ENCODE assay signal across 9 mouse cellular contexts in the genomic region with DNA sequence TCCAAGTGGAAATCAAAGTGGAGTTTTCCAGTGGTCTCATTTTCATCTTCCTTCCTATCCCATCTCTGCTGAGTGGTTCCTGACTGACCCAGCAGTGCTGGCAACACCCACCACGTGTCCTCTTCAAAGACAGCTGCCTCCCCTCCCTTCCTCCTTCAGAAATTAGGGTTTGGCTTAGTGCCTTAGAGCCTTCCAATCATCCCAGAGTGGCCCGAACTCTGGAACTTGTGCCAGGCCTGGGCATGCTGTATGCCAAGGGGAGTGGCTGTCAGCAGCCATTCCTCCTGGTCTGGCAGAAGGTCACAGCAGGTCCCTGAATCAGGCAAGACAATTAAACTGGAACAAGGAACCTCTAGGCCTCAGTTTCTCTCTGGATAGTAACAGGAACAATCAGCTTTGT. TPM values are rescaled to one million over a fixed set of nuclear protein-coding genes. Genes with fewer than 3 reads are reported as not detected.
DNase-seq lines count a peak whose midpoint lies in the region; ATAC-seq and TF ChIP-seq lines count a peak whose summit lies in the region.
"Had no signal": no experiment of that assay in that cellular context is flagged by ENCODE, and none has a peak within 500 bp of the region (broad histone marks: within the 10 kb centered on the region; RNA-seq: fewer than 3 reads in every experiment).

No protein-coding gene starts in this region.

- peak overlapping the region; percentile 48; the same call in 1 of the 2 replicates for H3K27ac ChIP-seq in hindbrain, embryonic 13.5 days
- no peak overlapping the region for H3K27ac ChIP-seq in hindbrain, embryonic 11.5 days (ENCODE audit: low read depth, low read length)
- no peak overlapping the region; the same call in 1 of the 2 replicates for H3K27ac ChIP-seq in cerebellum, adult 2 months (ENCODE audit: insufficient read depth, low read length)
- H3K27ac ChIP-seq: liver, embryonic 13.5 days had no signal

- no peak for ATAC-seq in hindbrain, embryonic 13.5 days (ENCODE audit: low FRiP score)
- ATAC-seq in hindbrain, embryonic 11.5 days (ENCODE audit: low FRiP score): no peak

- TF ChIP-seq CTCF in cerebellum, adult 2 months (IDR thresholded peaks at IDR 0.05; ENCODE audit: borderline replicate concordance, insufficient read depth, low read depth, low read length): no peak

- H3K9ac ChIP-seq in hindbrain, embryonic 13.5 days: no peak overlapping the region
- H3K9ac ChIP-seq in hindbrain, embryonic 11.5 days (ENCODE audit: low read depth, low read length): no peak overlapping the region
- H3K9ac ChIP-seq: liver, embryonic 13.5 days had no signal

- H3K36me3 ChIP-seq in hindbrain, embryonic 13.5 days: no peaks in the 10 kb centered on the region
- no peaks in the 10 kb centered on the region for H3K36me3 ChIP-seq in hindbrain, embryonic 11.5 days (ENCODE audit: control insufficient read depth, insufficient read depth, low read length)
- H3K36me3 ChIP-seq: liver, embryonic 13.5 days had no signal

- H3K27me3 ChIP-seq in hindbrain, embryonic 13.5 days: peaks cover 48% of the 10 kb centered on the region
- peaks cover 19% of the 10 kb centered on the region for H3K27me3 ChIP-seq in hindbrain, embryonic 11.5 days (ENCODE audit: control insufficient read depth, insufficient read depth, low read length)
- no peaks in the 10 kb centered on the region for H3K27me3 ChIP-seq in cerebellum, adult 2 months (ENCODE audit: control insufficient read depth, insufficient read depth, low read length)

- no peak overlapping the region for H3K4me3 ChIP-seq in hindbrain, embryonic 13.5 days
- no peak overlapping the region for H3K4me3 ChIP-seq in hindbrain, embryonic 11.5 days (ENCODE audit: low read depth, low read length)
- no peak overlapping the region for H3K4me3 ChIP-seq in cerebellum, adult 2 months (replicated peaks; ENCODE audit: insufficient read depth, low read depth, low read length)
- H3K4me3 ChIP-seq: liver, embryonic 13.5 days had no signal

- H3K9me3 ChIP-seq in hindbrain, embryonic 13.5 days: no peaks in the 10 kb centered on the region
- no peaks in the 10 kb centered on the region for H3K9me3 ChIP-seq in hindbrain, embryonic 11.5 days (ENCODE audit: control insufficient read depth, low read length)
- H3K9me3 ChIP-seq: liver, embryonic 13.5 days had no signal

- no peak overlapping the region for H3K4me2 ChIP-seq in hindbrain, embryonic 13.5 days
- H3K4me2 ChIP-seq in hindbrain, embryonic 11.5 days (replicated peaks; ENCODE audit: low read depth, low read length): no peak overlapping the region
- H3K4me2 ChIP-seq: liver, embryonic 13.5 days had no signal

- TF ChIP-seq POLR2A in cerebellum, adult 2 months (IDR thresholded peaks at IDR 0.05; ENCODE audit: borderline replicate concordance, insufficient read depth, low read length): no peak

- intact Hi-C loops in left cerebral cortex, postnatal 36 days (cut with DNase I): no loop called here

- no peak for DNase-seq in hindbrain, embryonic 11.5 days (ENCODE audit: low spot score)
- peak; percentile 57 for DNase-seq in NIH3T3 (ENCODE audit: low read depth)
- DNase-seq in cerebellum, adult 2 months: peak; percentile 86 to 92
- peak; percentile 52 for DNase-seq in large intestine, adult 2 months (ENCODE audit: low read depth, low spot score)
- DNase-seq in left cerebral cortex, postnatal 36 days (ENCODE audit: low spot score in 2 of 2): no peak
- DNase-seq in layer of hippocampus, adult 9-10 months (ENCODE audit: low spot score): no peak
- no peak for DNase-seq in embryo, embryonic 11 days
- DNase-seq: liver, embryonic 13.5 days had no signal

- H3K4me1 ChIP-seq in hindbrain, embryonic 13.5 days (replicated peaks): peaks cover 31% of the 10 kb centered on the region
- no peaks in the 10 kb centered on the region; the same call in 1 of the 2 replicates for H3K4me1 ChIP-seq in hindbrain, embryonic 11.5 days (replicated peaks; ENCODE audit: control insufficient read depth, insufficient read depth, low read length)
- peaks cover 17% of the 10 kb centered on the region for H3K4me1 ChIP-seq in cerebellum, adult 2 months (ENCODE audit: control insufficient read depth, insufficient read depth, low read length)

- whole genome bisulfite sequencing in hindbrain, embryonic 13.5 days: 36% methylated on average over 2 of the region's 2 CpGs
- WGBS in hindbrain, embryonic 11.5 days: 38% methylated on average over 2 of the region's 2 CpGs
- WGBS in cerebellum, adult 2 months: 8% methylated on average over 2 of the region's 2 CpGs
- WGBS in large intestine, adult 2 months: 8% methylated on average over 2 of the region's 2 CpGs

RNA-seq across cellular contexts. Expression of a gene that starts 3.1 kb away (rescaled TPM):
- polyA plus RNA-seq in hindbrain, embryonic 13.5 days (2015; fragmentation: Nextera tagmentation; extraction: Ambion mirVana): 3.5 and 3.8 TPM in 2 replicates
- polyA plus RNA-seq in hindbrain, embryonic 11.5 days (2014; fragmentation: Nextera tagmentation; extraction: Ambion mirVana): 2.8 and 3.1 TPM in 2 replicates
- 4.3 and 4.8 TPM in 2 replicates for polyA plus RNA-seq in cerebellum, adult 2 months (2012; rRNA removed)
- 2.1 and 5.6 TPM in 2 replicates for polyA plus RNA-seq in large intestine, adult 2 months (2012; rRNA removed)
- total RNA-seq in left cerebral cortex, postnatal 36 days (2021): 1 to 10 TPM; 3.5 to 5.1 TPM

RNA-seq across cellular contexts. Expression of a gene that starts 6.9 kb away (rescaled TPM):
- 14.7 and 16.4 TPM in 2 replicates for polyA plus RNA-seq in hindbrain, embryonic 13.5 days (2015; fragmentation: Nextera tagmentation; extraction: Ambion mirVana)
- polyA plus RNA-seq in hindbrain, embryonic 11.5 days (2014; fragmentation: Nextera tagmentation; extraction: Ambion mirVana): 7.3 and 26.6 TPM in 2 replicates
- polyA plus RNA-seq in cerebellum, adult 2 months (2012; rRNA removed): 60.0 and 60.1 TPM in 2 replicates
- 10.5 and 13.9 TPM in 2 replicates for polyA plus RNA-seq in large intestine, adult 2 months (2012; rRNA removed)
- 10 to 100 TPM; 44.2 to 72.7 TPM for total RNA-seq in left cerebral cortex, postnatal 36 days (2021)

RNA-seq across cellular contexts. Expression of a gene that starts 28.5 kb away (rescaled TPM):
- 0.48 TPM in 1 of 2 replicates, not detected in the other for polyA plus RNA-seq in hindbrain, embryonic 13.5 days (2015; fragmentation: Nextera tagmentation; extraction: Ambion mirVana)
- 0.80 and 0.83 TPM in 2 replicates for polyA plus RNA-seq in hindbrain, embryonic 11.5 days (2014; fragmentation: Nextera tagmentation; extraction: Ambion mirVana)
- polyA plus RNA-seq in cerebellum, adult 2 months (2012; rRNA removed): 1.5 and 3.1 TPM in 2 replicates
- polyA plus RNA-seq in large intestine, adult 2 months (2012; rRNA removed): 1.6 and 1.7 TPM in 2 replicates
- total RNA-seq in left cerebral cortex, postnatal 36 days (2021): under 1 TPM in 1 of 2 experiments, not detected in 1; 0.54 TPM

RNA-seq across cellular contexts. Expression of a gene that starts 36.7 kb away (rescaled TPM):
- polyA plus RNA-seq in hindbrain, embryonic 13.5 days (2015; fragmentation: Nextera tagmentation; extraction: Ambion mirVana): 0.43 and 1.4 TPM in 2 replicates
- 0.19 and 0.43 TPM in 2 replicates for polyA plus RNA-seq in hindbrain, embryonic 11.5 days (2014; fragmentation: Nextera tagmentation; extraction: Ambion mirVana)
- 0.16 and 0.22 TPM in 2 replicates for polyA plus RNA-seq in cerebellum, adult 2 months (2012; rRNA removed)
- 0.38 and 0.48 TPM in 2 replicates for polyA plus RNA-seq in large intestine, adult 2 months (2012; rRNA removed)
- total RNA-seq in left cerebral cortex, postnatal 36 days (2021): not detected
- polyA plus RNA-seq: liver, embryonic 13.5 days had no signal

RNA-seq across cellular contexts. Expression of a gene that starts 56.0 kb away (rescaled TPM):
- not detected in 2 replicates for polyA plus RNA-seq in hindbrain, embryonic 13.5 days (2015; fragmentation: Nextera tagmentation; extraction: Ambion mirVana)
- polyA plus RNA-seq in hindbrain, embryonic 11.5 days (2014; fragmentation: Nextera tagmentation; extraction: Ambion mirVana): not detected in 2 replicates
- polyA plus RNA-seq in cerebellum, adult 2 months (2012; rRNA removed): not detected in 2 replicates
- polyA plus RNA-seq in large intestine, adult 2 months (2012; rRNA removed): 0.04 and 0.05 TPM in 2 replicates
- not detected for total RNA-seq in left cerebral cortex, postnatal 36 days (2021)
- polyA plus RNA-seq: liver, embryonic 13.5 days had no signal

Comparison
In these comparisons a context has a peak if more than half of its experiments do, and no peak if none do; other contexts are left out.
1. DNase-seq: peak in NIH3T3 (single experiment), cerebellum, adult 2 months (2 of 2) and large intestine, adult 2 months (single experiment); none in hindbrain, embryonic 11.5 days (single experiment), left cerebral cortex, postnatal 36 days (0 of 2), layer of hippocampus, adult 9-10 months (single experiment) and embryo, embryonic 11 days (single experiment).